Mouse (Mus musculus) intestine, postnatal 0 days (tissue): ENCODE data around the gene Rapgef2. TPM values are rescaled to one million over a fixed set of nuclear protein-coding genes. Genes with fewer than 3 reads are reported as not detected.
A peak's percentile ranks its signal among the peaks of the same experiment; 100 is the strongest.

Source experiments
- ATAC-seq: fragments of 200-750 bp; cut with Nextera tagmentation; 2 replicates; pipeline ENCODE4 v1.8.0; 2017; ENCODE audit warnings: mild to moderate bottlenecking, moderate TSS enrichment, moderate library complexity
- H3K27ac ChIP-seq: fragments of 300-500 bp; sonication (generic); 2 replicates; pipeline ENCODE4 v1.5.1; 2014; ENCODE audit warnings: mild to moderate bottlenecking, low read depth, low read length, moderate library complexity
- H3K27me3 ChIP-seq: fragments of 300-500 bp; sonication (generic); replicated peaks from 2 replicates; pipeline ENCODE4 v1.6.1; 2014; ENCODE audit warnings: low read length, mixed read lengths; ENCODE audit not compliant: control insufficient read depth, insufficient read depth
- H3K36me3 ChIP-seq: fragments of 300-500 bp; sonication (generic); 2 replicates; pipeline ENCODE4 v1.6.1; 2014; ENCODE audit warnings: mild to moderate bottlenecking, moderate library complexity; ENCODE audit not compliant: control insufficient read depth, insufficient read depth
- H3K4me1 ChIP-seq: fragments of 300-500 bp; sonication (generic); replicated peaks from 2 replicates; pipeline ENCODE4 v1.6.1; 2014; ENCODE audit warnings: antibody characterized with exemption, low read length, mixed read lengths; ENCODE audit not compliant: control insufficient read depth, insufficient read depth
- H3K4me2 ChIP-seq: fragments of 300-500 bp; sonication (generic); replicated peaks from 2 replicates; pipeline ENCODE4 v1.6.1; 2014; ENCODE audit warnings: low read depth, mild to moderate bottlenecking, moderate library complexity
- H3K4me3 ChIP-seq: fragments of 300-500 bp; sonication (generic); 2 replicates; pipeline ENCODE4 v1.5.1; 2014; ENCODE audit warnings: low read depth, low read length
- H3K9ac ChIP-seq: fragments of 300-500 bp; sonication (generic); 2 replicates; pipeline ENCODE4 v1.6.1; 2014; ENCODE audit warnings: mild to moderate bottlenecking, low read depth, low read length
- H3K9me3 ChIP-seq: fragments of 300-500 bp; sonication (generic); 2 replicates; pipeline ENCODE4 v1.6.1; 2016; ENCODE audit warnings: mixed run types; ENCODE audit not compliant: control insufficient read depth
- CTCF ChIP-seq: sonication (generic); IDR thresholded peaks from 2 replicates; pipeline ENCODE4 v1.5.1; 2016; ENCODE audit warnings: low read depth, mild to moderate bottlenecking, control low read depth, antibody characterized with exemption, moderate library complexity
- WGBS: fragments of 180-500 bp; shearing (Covaris S2); extraction: QIAGEN DNeasy Blood & Tissue Kit; methylation state at CpG from one replicate; pipeline ENCODE4 v1.1.7; 2014; 5-methylcytosine and 5-hydroxymethylcytosine counted together
- polyA plus RNA-seq: library from polyadenylated mRNA; unstranded; fragments of >200 nt; fragmentation: Nextera tagmentation; extraction: Ambion mirVana; gene quantifications from 2 replicates; pipeline ENCODE4 v1.2.1, GENCODE M21; 2015

Gene Rapgef2
- polyA plus RNA-seq: 3.2 and 4.1 TPM in 2 replicates

DNA sequence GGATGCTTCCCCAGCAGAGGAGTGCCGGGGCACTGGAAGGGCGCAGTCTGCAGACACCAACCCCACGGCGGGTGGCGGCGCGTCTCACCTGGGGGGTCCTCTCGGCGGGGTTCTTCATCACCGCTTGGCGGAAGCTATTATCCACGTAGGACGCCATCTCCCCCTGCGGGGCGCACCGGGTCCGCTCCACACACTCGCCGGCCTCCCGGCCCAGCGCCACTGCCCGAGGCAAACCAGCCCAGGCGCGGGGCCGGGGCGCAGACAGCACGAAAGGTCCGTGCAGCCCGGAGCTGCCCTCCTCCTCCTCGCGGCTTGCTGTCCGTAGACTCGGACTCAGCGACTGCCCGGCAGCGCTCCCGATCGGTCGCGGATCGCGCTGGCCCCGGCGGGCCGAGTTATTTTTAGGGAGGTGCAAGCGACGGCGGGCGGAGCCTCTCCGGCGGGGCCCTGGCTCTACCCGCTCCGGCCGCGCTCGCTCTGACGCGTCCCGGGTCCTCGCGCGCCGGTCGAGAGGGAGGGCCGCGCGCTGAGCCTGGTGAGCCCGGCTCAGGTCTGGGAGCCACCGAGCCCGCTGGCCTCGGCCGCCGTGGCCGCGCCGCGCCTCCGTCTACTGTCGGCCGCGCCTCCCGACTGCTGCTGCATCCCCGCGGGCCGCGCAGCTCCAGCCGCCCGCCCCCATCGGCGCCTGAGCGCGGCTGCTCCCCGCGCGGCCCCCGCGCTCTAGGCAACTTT, at the start of gene Rapgef2:
Rapgef2 (minus strand) TSS at position 142 of the 732 bp plus-strand sequence.
- under 1% methylated on average over 84 of the region's 97 CpGs for WGBS
- ATAC-seq: peak; percentile 63

DNA sequence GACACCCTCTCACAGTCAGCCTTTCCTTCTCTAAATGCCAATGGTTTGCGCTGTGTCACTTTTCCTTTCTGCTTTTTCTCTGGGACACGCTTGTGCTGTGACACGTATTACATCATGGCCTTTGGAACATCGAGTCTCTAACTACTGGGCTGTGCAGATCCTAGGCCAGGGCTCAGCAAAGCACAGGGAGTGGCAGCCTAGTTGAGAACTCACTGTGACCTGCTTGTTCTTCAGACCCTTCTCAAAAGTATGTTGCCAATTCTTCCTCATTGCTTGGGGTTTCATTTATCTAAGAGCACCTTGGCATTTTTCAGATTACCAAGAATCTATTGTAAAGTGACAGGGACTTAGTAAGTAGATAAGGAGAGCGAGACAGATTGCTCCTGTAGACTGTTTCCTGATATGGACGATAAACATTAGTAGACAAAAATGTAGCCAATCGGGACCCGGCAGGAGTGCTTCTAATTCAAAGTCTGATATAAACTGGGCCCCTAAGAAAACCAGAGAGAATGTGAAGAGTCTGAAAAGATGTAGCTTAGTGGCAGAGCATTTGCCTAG, 47.4 kb upstream of the Rapgef2 start:
- Histone ChIP-seq H3K4me3 (no peak overlapping the region), H3K36me3 (no peaks in the 10 kb centered on the region), H3K9ac (no peak overlapping the region), H3K9me3 (no peaks in the 10 kb centered on the region), H3K27ac (no peak overlapping the region), H3K27me3 (no peaks in the 10 kb centered on the region), H3K4me2 (no peak overlapping the region), H3K4me1 (no peaks in the 10 kb centered on the region)
- no peak for TF ChIP-seq CTCF
- no peak for ATAC-seq
- 51% methylated on average over 8 of the region's 8 CpGs for WGBS

More for the DNA sequence above, at the start of gene Rapgef2:
- peak within 1 kb of the TSS; percentile 95 for H3K9ac ChIP-seq
- peaks cover 15% of the 10 kb centered on the region; the same call in 1 of the 2 replicates for H3K4me1 ChIP-seq
- H3K4me2 ChIP-seq: peak within 1 kb of the TSS; percentile 92
- H3K36me3 ChIP-seq: no peaks in the 10 kb centered on the region
- peak within 1 kb of the TSS; percentile 91 for H3K4me3 ChIP-seq
- peak within 1 kb of the TSS; percentile 99 for H3K27ac ChIP-seq
- peak; percentile 51 for TF ChIP-seq CTCF
- no peaks in the 10 kb centered on the region for H3K9me3 ChIP-seq
- H3K27me3 ChIP-seq: no peaks in the 10 kb centered on the region

DNA sequence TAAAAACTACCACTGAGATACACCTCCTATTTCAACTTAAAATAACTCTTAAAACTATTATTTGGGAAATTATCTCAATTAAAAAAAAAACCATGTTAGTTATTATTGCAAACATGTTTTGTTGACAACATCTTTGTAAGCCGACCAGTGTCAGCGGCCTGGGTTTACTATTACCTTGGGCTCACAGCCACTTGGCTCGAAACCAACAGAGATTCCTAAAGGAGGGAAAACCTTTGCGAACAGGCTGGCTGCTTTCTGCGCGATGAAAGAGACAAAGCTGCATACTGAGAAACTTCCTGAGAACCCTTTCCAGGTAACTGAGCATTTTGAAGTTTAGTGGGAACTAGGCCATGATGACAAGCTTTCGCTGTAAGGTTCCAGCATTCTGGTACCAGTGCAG, 46.7 kb upstream of the Rapgef2 start:
- Histone ChIP-seq H3K4me1 (no peaks in the 10 kb centered on the region), H3K4me3 (no peak overlapping the region), H3K27me3 (no peaks in the 10 kb centered on the region), H3K36me3 (no peaks in the 10 kb centered on the region), H3K9ac (no peak overlapping the region), H3K27ac (no peak overlapping the region), H3K4me2 (no peak overlapping the region), H3K9me3 (no peaks in the 10 kb centered on the region)
- 79% methylated on average over 7 of the region's 7 CpGs for WGBS
- ATAC-seq: no peak
- no peak for TF ChIP-seq CTCF

GRCm38 (mm10) chr3:79329691-79330315, 43.5 kb upstream of the Rapgef2 start:
- H3K9ac ChIP-seq: no peak overlapping the region
- no peaks in the 10 kb centered on the region for H3K4me1 ChIP-seq
- TF ChIP-seq CTCF: no peak
- H3K27ac ChIP-seq: no peak overlapping the region
- 47% methylated on average over 8 of the region's 8 CpGs for WGBS
- no peaks in the 10 kb centered on the region for H3K36me3 ChIP-seq
- no peak for ATAC-seq
- H3K9me3 ChIP-seq: no peaks in the 10 kb centered on the region
- H3K27me3 ChIP-seq: no peaks in the 10 kb centered on the region
- no peak overlapping the region for H3K4me2 ChIP-seq
- no peak overlapping the region for H3K4me3 ChIP-seq

GRCm38 (mm10) chr3:79324697-79325526, 38.6 kb upstream of the Rapgef2 start:
- Histone ChIP-seq H3K27me3 (no peaks in the 10 kb centered on the region), H3K9me3 (no peaks in the 10 kb centered on the region), H3K36me3 (no peaks in the 10 kb centered on the region), H3K9ac (no peak overlapping the region), H3K4me3 (no peak overlapping the region), H3K4me2 (peak overlapping the region; percentile 30), H3K27ac (no peak overlapping the region), H3K4me1 (no peaks in the 10 kb centered on the region)
- WGBS: 32% methylated on average over 10 of the region's 10 CpGs
- no peak for TF ChIP-seq CTCF
- ATAC-seq: no peak
